Mouse (Mus musculus) hindlimb bud, embryonic 11.5 days (tissue): ENCODE data around the gene Siva1.

ENCODE experiments used
- DNase-seq: peaks from one replicate; pipeline ENCODE4 v3.0.0-alpha.2; 2012; ENCODE audit warnings: low read depth, low spot score; ENCODE audit errors: extremely low spot score

The Siva1 gene

DNA sequence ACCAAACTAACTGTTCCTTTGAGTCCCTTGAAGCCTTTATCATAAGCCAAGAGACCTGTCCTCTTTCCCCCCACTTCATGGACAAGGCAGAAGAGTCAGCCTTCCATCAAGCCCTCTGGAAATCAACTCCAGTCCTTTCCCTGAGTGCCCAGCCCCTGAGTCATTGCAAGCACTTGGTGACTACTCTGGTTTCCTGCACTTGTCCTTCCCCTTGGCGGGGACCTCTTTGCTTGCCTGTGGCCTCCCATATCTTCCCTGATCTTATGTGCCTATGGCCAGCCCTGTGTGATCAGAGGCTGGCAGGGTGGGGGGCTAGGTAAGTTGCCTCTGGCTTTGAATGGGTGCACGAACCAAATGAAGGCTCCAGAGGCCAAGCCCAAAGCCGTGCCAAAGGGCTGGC, 22.6 kb upstream of the Siva1 start:
- no peak for DNase-seq

DNA sequence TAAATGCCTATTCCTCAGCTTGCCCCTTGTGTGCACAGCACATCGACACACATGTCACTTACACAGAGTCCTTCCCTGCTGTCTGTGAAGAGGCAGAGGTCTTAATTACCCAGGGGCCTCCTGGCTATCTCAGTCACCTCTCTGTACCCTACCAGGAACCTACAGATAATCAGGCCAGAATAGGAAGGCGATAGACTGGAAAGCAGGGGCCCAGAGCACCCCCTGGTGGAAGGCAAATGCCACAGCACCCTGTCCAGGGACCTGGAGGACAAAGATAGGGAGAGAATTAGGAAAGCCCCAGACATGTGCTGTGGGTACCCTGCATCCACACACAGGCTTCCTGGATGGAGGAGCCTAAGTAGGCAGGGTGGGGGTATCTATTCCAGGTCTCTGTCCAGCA, 20.7 kb upstream of the Siva1 start:
- no peak for DNase-seq

DNA sequence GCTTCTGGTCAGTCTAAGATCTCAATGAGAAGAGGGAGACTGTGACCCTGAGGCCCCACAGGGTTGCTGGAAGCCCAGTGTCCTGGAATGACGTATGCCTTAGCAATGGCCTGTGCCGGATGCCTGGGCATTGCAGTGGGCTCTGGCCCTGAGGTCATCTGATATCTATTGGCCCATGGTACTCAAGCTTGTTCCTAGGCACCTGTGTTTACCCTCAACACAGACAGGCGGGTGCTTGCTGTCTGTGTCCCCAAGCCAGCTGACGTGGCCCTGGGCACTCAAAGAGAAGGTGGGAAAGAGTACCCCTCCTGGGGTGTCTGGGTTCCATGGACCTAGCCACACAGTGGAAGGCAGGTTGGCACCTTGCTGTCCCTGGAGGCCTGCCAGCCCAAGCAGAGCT, 18.8 kb upstream of the Siva1 start:
- DNase-seq: no peak

DNA sequence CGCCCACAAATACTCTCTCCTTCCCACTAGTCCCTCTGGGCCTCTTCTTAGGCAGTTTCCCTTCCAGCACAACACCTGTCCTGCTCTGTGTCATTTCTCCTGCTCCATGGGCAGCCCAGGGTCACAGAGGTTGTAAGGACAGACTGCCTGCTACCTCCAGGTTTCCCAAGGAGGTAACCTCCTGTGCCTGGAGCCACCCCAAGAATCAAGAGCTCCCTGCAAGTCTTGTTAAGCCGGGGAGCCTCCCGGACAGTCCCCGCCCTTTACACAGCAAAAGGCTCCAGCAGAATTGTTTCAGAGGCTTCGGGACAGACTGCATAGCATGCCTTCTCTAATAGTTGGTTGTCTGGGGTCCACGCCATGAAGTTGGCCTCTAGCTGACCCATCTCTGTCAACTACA, 18.0 kb upstream of the Siva1 start:
- DNase-seq: no peak

DNA sequence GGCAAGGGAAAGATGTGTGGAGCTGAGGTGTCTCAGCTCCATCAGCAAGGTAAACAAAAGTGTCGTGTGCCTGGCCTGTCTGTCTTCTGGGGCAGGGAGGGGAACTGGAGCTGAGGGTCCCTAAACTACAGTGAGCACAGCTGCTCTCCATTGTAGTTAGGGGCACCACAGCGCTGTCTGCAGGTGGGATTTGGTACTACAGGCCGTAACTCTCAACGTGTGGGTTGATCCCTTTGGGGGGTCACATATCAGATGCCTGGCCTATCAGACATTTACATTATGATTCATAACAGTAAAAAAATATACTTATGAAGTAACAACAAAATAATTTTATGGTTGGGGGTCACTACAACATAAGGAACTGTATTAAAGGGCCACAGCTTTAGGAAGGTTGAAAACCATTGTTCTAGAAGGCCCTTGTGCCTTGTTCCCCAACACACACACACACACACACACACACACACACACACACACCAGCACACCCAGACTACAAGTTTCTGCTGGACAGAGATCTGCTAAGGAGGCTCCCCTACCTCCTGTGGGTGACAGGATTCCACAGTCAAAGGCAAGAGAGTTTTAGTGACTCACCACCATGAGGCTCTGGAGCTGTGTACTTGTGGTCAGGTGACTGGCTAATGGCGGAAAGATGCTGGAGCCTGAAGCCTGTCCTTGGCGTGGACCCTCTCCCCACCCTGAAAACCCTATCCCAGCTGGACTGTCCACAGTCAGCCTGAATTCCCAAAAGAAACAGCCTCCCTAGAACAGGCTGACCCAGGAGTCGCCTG, 17.2 kb upstream of the Siva1 start:
- no peak for DNase-seq

DNA sequence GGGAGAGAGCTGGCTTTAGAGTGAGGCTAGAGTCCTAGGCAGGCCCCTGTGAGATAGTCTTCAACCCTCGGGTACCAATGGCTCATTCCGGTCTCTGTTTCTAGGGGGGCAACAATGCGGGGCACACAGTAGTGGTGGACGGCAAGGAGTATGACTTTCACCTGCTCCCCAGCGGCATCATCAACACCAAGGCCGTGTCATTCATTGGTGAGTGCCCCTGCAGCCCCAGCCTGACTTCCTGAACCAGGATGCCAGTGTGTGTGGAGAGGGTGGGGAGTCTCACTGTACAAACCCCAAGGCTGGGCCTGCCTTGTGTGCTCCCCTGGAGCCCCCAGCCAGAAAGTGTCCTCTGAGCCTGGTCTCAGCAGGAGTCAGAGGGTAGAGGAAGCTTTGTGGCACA, 16.3 kb upstream of the Siva1 start:
- no peak for DNase-seq

DNA sequence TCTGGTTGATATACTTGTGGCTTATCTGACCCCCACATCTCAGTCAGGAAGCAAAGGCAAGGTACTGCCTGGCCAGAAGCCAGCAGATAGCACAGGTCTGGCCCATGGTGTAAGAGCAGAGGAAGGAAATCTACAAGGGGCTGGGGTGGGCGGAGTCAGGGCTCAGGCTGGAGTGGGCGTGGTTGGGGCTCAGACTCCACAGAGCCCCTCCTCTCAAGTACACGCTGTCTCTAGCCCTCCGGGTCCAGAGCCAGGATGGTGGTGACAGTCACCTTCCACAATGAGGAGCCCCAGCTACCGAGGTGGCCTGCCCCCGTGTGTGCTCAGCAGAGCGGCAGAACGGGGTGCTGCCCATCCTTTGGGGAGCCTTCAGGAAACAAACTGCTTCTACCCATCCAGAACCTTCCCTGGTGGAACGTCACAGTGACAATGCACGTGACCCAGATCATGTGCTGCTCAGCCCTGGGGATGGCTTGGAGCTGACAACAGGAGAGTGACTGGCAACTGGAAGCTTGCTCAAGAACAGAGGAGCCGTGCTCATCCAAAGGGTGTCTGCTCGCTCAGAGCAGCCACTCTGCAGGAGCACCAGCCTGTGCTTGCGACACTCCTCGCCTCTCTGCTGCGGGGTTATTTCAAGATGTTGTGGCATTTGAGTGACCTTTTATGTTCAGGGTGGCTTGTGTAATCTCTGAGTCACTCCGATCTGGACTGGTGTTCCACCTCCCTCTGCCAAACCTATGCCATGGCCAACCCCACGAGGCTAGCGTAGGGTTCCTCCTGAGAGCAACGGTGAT, 15.4 kb upstream of the Siva1 start:
- no peak for DNase-seq

DNA sequence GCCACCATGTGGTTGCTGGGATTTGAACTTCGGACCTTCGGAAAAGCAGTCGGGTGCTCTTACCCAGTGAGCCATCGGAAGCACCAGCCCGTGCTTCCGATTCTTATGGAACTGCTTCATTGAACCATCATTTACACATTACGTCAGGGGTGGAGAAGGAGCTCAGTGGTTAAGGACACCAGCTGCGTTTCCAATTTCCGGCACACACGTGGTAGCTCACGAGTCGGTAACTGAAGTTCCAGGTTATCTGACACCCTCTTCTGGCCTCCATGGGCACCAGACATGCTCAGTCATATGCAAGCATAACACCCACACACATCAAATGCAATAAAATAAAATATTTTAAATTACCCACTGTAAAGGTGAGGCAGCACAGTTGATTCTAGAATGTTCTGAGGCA, 14.4 kb upstream of the Siva1 start:
- DNase-seq: no peak

DNA sequence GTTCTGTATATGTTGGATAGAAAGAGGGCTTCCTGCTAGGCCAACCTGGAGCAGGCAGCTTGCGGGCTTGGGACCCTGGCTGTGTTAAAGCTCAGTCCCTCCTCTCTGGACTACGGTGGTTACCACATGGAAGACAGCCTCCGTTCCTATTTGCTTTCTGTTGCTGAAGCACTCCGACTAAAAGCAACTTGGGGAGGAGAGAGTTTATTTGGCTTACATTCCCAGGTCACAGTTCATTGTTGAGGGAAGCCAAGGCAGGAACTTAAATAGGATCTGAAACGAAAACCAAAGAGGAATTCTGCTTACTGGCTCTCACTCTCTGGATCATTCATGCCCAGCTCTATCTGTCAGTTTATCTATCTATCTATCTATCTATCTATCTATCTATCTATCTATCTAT, 13.7 kb upstream of the Siva1 start:
- no peak for DNase-seq

DNA sequence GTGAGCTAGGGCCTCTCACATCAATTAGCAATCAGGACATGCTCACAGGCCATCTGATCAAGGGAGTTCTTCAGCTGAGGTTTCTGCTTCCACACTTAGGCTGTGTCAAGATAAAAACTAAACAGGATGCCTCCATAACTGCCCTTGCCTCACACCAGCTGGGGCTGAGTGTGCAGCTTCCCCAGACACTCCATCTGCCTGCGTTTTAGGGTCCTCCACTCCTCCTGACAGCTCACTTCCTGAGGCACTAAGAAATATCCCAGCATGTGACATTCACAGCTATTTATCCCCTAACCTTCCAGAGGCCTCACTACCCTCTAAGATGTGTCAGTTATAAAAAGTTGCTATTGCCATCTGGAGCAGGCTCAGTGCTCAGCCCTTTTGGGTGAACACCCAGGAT, 13.0 kb upstream of the Siva1 start:
- no peak for DNase-seq

DNA sequence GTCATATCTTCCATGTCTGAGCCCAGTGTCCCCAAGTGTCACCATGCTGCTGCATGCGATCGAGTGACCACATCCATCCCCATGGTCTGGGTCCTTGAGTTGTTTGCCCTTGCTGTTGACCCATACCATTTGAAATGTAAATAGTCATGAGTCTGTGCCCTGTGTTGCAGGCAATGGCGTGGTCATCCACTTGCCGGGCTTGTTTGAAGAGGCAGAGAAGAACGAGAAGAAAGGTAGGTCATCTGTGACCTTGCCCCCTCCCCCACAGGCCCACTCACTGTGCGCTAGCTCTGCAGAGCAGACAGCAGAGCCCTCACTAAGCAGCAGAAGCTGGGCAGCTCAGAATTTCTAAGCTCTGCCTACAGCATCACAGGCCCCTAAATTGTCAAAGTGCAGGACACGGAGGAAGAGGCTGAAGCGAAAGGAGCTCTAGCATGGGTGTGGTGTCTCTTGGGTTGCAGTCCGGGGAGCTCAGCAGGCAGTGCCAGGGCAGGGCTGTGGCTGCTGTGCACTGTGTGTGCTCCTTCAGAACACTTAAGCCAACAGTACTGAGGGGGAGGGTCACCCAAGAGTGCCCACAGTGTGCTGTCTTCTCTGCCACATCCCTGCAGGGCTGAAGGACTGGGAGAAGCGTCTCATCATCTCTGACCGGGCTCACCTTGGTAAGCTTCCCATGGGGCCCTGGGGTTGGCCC, 12.2 kb upstream of the Siva1 start:
- DNase-seq: no peak

DNA sequence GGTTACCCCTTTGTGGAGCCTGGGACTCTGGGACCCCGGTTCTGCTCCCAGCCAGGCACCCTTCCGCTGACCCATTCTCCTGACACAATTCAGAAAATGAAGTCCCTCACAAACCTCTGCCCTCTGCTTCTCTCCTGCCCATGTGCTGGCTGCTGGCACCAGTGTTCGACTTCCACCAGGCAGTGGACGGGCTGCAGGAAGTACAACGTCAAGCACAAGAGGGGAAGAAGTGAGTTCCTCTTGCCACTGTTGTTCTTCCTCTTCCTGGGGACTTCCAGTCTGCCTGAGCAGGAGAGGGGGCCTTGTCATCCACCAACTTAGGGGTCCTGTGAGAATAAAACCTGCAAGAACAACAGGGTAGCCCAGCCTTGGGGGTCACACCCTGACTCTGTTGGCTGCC, 11.6 kb upstream of the Siva1 start:
- no peak for DNase-seq

DNA sequence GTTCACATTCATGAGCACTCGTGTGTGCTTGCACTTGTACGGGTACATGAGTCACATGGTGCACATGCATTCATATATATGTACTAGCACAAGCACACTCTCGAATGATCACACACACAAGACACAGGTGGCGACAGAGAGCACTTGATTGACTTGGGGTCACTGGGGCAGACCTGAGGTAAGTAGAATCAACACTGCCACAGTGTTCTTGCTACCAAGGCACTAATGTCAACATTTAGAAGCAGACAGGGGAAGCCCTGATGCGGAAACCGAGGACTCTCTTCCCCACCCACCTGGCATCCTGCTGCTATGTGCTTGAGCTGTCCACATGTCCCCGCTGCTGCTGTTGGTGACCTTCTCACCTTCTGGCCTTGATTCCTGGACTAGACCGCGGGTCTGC, 10.8 kb upstream of the Siva1 start:
- DNase-seq: no peak

DNA sequence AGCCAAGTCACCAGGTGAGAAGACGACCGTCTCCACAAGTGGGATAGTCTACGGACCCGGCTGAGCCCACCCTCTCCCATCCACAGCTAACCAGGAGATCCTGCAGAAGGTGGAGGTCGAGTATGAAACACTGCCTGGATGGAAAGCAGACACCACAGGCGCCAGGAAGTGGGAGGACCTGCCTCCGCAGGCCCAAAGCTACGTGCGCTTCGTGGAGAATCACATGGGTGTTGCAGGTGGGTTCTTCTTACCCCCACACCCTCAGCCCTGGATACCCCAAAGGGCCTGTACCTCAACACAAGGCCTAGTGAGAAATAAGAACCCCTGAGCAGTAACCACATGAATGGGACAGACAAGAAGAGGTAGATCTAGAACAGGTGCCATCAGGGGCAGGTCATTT, 5.0 kb upstream of the Siva1 start:
- no peak for DNase-seq

DNA sequence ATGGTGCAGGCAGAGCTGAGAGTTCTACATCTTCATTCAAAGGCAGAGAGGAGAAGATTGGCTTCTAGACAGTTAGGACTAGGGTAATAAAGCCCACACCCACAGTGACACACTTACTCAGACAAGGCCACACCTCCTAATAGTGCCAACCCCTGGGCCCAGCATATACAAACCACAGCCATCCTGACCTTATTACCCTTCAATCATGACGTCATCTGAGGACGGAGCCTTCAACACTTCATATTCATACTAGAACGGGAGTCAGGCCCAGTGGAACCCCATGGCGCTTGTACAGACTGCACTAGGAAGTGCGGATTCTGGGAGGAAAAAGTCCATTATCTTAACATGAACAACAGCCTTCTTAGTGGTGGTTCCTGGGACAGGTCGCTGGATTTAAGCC, 1.4 kb upstream of the Siva1 start:
- DNase-seq: no peak

DNA sequence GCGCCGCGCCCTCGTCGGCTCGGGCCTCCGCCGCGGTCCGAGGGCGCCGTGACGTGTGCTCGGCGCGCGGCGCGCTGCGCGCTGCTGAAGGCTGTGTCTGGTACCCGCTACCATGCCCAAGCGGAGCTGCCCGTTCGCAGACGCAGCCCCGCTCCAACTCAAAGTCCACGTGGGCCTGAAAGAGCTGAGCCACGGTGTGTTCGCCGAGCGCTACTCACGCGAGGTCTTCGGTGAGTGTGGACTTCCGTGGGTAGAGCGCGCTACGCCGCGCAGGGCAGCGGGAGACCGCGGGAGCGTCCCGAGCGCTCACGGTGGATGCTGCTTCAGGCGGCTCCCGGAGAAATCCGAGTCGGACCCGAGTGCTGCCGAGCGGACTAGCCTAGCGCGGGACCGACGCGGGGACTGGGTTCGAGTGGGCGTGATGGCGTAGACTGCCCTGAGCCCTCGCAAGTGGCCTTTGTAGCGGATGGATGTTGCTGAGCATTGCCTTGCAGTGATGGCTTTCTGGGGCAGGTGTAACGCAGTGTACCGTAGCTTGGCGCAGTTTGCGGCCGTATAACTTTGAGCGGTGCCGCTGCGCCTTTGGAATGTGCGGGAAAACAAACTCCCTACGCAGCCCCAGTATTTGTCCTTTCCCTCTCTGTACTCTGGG, 502 bp downstream of the Siva1 start:
- no peak for DNase-seq

DNA sequence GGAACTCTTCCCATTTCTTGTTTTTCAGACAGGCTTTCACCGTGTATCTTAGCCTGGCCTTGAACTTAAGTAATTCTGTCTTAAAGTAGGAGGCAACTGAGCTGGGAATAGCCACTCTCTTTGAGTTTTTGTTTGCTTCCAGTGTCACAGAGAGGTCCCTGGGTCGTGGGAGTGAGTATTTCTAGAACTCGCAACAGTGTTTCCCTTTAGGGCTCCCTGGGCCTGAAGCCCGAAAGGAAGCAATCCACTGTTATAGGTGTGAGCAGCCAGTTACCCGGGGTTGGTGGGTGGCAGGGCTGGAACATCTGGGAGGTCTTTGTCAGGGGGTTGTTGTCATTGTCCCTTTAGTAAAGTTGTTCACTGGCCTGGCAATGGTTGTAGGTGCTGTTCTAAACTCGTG, 1.7 kb downstream of the Siva1 start:
- DNase-seq: no peak

DNA sequence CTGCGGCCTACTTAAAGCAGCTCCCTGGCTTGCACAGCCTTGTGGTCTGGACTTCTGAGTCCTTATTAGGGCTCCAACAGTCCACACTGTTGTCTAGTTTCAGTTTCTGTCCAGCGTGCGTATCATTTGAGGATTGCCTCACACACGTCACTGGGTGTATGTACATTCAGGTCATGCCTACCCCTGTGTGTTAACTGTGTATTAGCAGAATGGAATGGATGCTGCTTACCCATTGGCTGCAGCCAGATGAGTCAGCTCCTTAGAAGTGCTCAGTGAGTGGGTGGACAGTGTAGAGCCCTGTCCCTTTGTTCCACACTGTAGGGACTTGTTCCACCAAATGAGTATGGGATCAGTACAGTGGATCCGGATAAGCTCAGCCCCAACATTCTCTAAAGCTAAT, 3.6 kb downstream of the Siva1 start:
- no peak for DNase-seq

DNA sequence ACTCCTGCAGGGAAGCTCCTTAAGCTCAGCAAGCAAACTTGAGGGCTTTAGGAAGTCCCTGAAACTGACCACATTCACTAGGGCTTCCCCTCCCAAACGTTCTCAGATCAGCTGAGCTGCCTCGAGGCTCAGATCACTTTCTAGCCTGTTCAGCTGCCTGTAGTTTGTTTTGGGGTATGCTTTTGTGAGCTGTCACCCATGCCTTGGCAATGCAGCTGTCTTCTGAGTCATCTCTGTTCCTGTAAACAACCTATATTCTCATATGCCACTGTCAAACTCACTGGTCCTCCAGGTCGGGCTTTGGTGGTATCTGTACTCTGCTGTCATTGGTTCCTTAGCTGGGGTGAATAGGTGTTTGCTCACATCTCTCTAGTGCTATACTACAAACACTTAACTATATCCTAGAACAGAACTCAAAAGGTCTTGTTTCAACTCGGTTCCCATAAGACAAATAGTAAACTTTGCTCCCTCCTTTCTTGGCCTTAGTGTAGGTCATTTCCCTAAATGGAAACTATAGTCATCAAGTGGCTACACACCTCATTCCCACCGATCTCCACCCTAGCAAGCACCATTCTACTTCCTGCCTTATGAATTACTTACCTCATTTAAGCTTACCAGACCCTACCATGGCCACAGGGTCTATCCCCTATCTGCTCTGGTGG, 7.4 kb downstream of the Siva1 start:
- DNase-seq: no peak

DNA sequence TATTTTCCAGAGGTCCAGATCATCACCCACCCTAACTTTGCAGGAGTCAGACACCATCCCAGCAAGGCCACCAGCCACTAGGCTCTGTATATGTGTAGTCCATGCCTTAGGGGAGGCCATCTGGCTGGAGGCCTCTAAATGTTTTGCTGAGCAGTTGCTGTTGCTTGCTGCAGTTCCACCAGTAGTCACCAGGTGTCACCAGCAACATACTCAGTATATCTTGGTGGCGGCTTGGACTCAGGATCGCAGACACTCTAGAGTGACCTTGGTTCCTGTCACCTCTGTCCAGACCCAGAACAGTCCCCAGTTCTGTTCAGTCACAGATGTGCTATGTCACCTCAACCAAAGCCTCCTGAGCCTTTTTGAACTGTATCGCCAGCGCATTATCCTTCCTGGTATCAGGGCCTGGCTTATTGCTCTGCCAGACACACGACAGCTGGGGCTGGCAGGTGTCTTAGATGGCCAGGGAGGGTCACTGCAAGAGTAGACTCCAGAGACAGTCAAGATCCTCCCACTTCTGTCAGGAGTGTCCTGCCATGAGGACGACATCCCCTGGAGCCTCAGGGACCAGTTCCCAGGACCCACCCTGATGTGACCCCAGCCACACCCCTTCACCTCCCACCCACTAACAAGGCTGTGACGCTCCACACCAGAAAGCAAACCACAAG, 8.8 kb downstream of the Siva1 start:
- peak; percentile 69 for DNase-seq
